Mouse (Mus musculus) spleen, postnatal 0 days (tissue): ENCODE results near the gene Ttc16. TPM values are rescaled to one million over a fixed set of nuclear protein-coding genes. Genes with fewer than 3 reads are reported as not detected.

ENCODE experiments used
- microRNA counts: library from miRNA; unstranded; fragments of <30 nt; microRNA quantifications from one replicate; lab custom pipeline; 2015
- polyA plus RNA-seq: library from polyadenylated mRNA; unstranded; fragments of >200 nt; fragmentation: Nextera tagmentation; extraction: Ambion mirVana; gene quantifications from 2 replicates; pipeline ENCODE4 v1.2.1, GENCODE M21; 2015

Gene Ttc16
- 0.05 and 0.17 TPM in 2 replicates for polyA plus RNA-seq

DNA sequence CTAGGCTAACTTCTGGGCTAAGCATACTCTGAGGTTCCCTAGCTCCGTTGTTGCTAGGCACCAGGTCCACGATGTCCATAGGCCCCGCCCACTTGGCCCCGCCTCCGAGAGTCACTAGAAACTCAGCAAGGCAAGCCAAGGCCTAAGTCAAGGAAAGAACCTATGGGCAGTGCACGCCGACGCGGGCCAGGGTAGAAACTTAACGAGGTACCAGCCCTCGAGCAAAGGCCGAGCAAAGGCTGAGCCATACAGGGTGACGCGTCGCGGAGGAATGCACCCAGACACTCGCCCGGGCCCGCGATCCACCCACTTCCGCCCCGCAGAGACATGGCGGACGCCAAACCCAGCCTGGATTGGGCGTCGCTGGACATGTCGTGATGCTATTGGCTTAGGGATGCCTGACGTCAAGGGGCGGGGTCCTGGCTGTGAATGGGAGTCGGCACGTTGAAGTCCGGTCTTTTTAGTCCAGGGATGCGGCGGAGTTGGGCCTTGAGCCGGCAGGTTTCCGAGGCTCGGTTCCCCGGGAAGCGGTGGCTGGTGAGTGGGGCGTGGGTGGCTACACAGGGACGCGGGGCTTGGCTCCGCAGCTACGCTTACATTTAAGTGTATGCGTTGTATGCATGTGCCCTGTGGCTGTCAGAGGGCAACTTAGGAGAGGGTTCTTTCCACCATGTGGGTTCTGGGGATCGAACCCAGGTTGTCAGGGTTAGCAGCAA is at the start of gene Ttc16, which contains the start of gene Ptrh1:
Ttc16 (minus strand) TSS at position 275 of the 716 bp plus-strand sequence.
Ptrh1 (plus strand) TSS at position 428 of the 716 bp plus-strand sequence.

DNA sequence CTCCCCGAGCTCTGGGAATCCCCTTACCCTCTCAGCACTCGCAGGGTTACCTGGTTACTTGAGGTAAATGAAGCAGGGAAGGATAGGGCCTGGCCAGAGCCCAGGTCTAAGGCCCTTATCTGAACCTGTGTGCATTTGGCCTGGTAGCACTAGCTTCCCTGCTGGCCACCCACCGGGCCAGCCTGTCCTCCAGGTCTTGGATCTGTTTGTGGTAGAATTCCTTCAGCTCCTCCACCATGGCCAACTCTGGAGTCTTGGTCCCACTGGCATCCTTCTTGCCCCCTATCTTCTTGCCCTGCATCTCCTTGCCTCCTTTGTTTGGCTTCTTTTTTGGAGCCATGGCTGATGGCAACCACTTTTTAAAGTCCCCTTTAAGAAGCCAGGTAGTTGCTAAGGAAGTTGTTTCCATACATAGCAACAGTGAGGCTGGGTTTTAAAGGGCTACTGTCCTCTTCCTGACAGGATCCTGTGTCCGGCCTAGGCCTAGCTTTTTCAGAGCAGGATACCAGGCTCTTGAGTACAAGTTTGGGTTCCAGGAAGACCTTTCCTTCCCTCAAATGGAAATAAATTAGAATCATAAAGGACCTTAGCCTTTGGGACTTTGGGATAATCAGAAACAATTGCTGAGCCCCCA is 8.7 kb upstream of the Ttc16 start, which contains the start of gene Cfap157:
Cfap157 (minus strand) TSS at position 381 of the 634 bp plus-strand sequence.

DNA sequence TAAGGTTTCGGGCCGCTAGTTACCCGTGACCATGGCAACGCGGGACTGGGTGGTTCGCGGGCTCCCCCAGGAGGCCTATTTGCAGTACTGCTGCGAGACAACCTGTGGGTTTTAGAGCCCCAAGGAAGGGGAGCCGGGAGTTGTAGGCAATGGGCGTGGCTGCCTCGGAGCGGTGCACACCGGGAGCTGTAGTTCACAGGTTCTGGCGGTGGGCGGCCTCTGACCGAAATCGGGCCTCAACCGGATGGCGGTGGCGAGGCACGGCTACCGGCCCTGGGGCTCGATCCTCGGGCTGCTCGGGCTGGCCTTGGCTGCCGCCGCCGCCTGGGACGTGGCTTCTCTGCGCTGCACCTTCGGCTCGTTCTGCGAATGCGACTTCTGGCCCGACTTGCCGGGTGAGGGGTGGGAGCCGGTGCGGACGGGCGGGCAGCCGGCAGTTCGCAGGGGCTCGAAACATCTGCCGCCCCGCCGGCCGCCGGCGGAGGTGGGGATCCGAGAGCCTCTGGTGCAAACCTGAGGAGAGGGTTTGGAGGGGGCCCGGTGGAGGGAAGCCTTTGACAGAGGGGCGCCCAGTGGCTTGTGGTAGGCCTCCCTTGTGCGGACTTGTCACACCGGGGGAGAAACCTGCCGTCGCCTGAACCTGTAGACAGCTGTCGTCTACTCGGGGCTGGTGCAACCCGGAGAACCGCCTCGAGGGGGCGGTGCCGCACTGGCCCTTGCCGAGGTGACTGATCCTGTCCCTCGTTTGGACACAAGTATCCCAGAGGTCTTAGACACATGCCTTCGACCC is 18.2 kb downstream of the Ttc16 start, which contains the start of gene Tor2a:
Tor2a (plus strand) TSS at position 179 of the 790 bp plus-strand sequence.

DNA sequence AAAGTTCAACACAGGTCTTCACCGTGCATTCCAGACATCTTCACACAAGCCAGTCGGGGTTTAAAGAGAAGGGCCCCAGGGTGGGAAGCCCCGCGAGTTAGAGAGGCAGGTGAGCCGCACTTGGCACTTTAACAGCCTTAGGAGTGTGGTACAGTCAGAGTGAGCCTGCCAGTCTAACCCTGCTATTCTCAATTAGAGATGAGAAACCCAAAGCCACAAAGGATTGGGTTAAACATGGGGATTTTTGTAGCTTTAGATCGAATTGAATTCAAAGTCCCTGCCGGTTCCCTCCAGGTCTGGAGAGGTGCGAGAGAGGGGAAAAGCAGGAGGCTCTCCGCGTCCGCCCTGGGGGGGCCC is 34.5 kb downstream of the Ttc16 start, which contains the start of gene 6330409D20Rik:
6330409D20Rik (minus strand) TSS at position 101 of the 357 bp plus-strand sequence.

DNA sequence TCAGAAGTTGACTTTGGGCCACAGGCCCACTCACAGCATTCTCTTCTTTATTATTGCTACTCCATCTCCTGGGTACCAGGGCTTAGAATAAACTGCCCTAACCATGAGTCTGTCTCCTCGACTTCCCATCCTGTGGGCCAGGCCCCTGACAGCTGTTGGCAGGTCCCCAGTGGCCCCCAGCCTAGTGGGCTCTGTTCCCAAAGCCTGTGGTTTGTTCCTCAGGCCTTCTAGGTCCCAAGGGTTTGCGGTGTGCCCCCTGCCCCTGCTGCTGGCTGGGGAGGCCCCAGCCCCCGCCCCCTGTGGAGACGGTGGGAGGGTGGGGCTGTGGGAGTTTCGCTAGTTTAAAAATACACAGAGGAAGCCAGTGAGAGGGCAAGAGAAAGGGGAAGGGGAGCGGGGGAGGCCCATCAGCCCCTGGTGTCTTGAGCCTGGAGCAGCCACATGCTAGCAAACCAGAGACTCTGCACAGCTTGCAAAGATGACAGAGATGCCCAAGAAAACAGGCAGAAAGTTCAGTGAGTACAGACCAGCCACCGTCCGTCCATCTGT is 54.7 kb downstream of the Ttc16 start, which contains the start of gene Sh2d3c:
Sh2d3c (plus strand) TSS at position 375 of the 549 bp plus-strand sequence.

DNA sequence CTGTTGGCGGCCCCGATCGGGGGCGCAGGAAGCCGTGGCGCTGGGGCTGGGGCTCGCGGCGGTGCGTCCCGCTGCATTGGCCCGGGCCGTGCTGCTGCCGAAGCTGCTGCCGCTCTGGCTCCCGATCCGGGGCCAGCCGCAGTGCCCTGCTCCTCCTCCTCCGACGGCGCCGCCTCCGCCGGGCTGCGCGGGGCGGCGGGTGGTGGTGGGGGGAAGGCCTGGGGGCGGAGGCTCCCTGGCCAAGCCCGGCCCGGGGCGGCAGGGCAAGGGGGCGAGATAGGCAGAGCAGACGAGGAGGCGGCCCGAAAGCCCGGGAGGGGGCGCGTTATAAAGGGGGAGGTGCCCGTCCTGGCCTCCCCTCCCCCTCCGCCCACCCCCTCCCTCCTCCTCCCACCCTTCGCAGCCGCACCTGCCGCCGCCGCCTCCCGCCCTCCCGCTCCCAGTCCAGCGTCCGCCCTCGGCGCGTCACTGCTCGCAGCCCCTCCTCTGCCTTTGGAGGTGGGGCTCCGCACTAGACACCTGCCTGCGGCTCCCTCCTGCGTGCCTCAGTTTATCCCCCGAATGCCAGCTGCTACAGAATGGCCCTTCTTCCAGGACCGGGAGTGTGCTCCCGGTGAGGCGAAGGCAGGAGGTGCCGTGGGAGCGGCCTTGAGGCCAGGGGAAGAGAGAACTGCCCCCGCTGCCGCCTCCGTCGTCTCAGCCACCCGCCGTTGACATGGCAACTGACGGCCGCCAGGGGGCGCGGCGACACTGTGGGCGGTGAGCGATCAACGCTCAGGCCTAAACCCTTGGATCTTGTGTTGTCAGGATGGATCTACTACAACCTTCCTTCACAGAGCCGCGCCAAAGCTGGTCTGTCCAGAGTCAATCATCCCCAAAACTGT is 62.3 kb downstream of the Ttc16 start, which contains the start of gene Cdk9:
Cdk9 (minus strand) TSS at position 143 of the 884 bp plus-strand sequence.

MicroRNAs within 50 kb of the gene (microRNA counts, 519-probe panel; counts per million panel counts)
- 88.3 counts per million for microRNA mmu-miR-2861 (lab: Ali Mortazavi, UCI)

Other genes starting within 250 kb of the Ttc16 start
- gene Fam102a, start 240.3 kb downstream of the Ttc16 start, polyA plus RNA-seq = 3.9 and 5.6 TPM in 2 replicates
- 73.8 and 81.9 TPM in 2 replicates for gene Dpm2, start 204.8 kb downstream of the Ttc16 start, polyA plus RNA-seq
- gene Pip5kl1, start 200.8 kb downstream of the Ttc16 start, polyA plus RNA-seq = not detected in 2 replicates
- gene 9430097D07Rik, start 199.9 kb downstream of the Ttc16 start, polyA plus RNA-seq = not detected in 2 replicates
- 14.7 and 19.2 TPM in 2 replicates for gene St6galnac4, start 188.5 kb downstream of the Ttc16 start, polyA plus RNA-seq
- gene St6galnac6, start 175.9 kb downstream of the Ttc16 start, polyA plus RNA-seq = 13.3 and 16.6 TPM in 2 replicates
- gene Ak1, start 153.9 kb downstream of the Ttc16 start, polyA plus RNA-seq = 4.8 and 5.1 TPM in 2 replicates
- 40.5 and 45.8 TPM in 2 replicates for gene Eng, start 129.0 kb downstream of the Ttc16 start, polyA plus RNA-seq
- gene Fpgs, start 71.5 kb downstream of the Ttc16 start, polyA plus RNA-seq = 20.0 and 22.3 TPM in 2 replicates
- 71.1 and 76.8 TPM in 2 replicates for gene Cdk9, start 62.6 kb downstream of the Ttc16 start, polyA plus RNA-seq
- gene Sh2d3c, start 54.6 kb downstream of the Ttc16 start, polyA plus RNA-seq = 21.4 and 28.6 TPM in 2 replicates
- gene 6330409D20Rik, start 34.6 kb downstream of the Ttc16 start, polyA plus RNA-seq = 0.41 TPM in 1 of 2 replicates, not detected in the other
- 23.5 and 29.9 TPM in 2 replicates for gene Tor2a, start 18.4 kb downstream of the Ttc16 start, polyA plus RNA-seq
- gene Ptrh1, start 153 bp upstream of the Ttc16 start, polyA plus RNA-seq = 2.4 and 3.0 TPM in 2 replicates
- 0.12 and 0.37 TPM in 2 replicates for gene Cfap157, start 8.8 kb upstream of the Ttc16 start, polyA plus RNA-seq
- gene Stxbp1, start 71.6 kb upstream of the Ttc16 start, polyA plus RNA-seq = 5.5 and 6.8 TPM in 2 replicates
- 12.4 and 16.1 TPM in 2 replicates for gene Fam129b, start 100.5 kb upstream of the Ttc16 start, polyA plus RNA-seq
- 200 and 203 TPM in 2 replicates for gene Rpl12, start 185.9 kb upstream of the Ttc16 start, polyA plus RNA-seq
- gene Lrsam1, start 186.0 kb upstream of the Ttc16 start, polyA plus RNA-seq = 2.7 TPM in 2 replicates
- gene Slc2a8, start 206.4 kb upstream of the Ttc16 start, polyA plus RNA-seq = 15.5 and 17.9 TPM in 2 replicates